Mouse (Mus musculus) myocyte (in vitro differentiated cells): ENCODE results near the gene Nxpe4. TPM values are rescaled to one million over a fixed set of nuclear protein-coding genes. Genes with fewer than 3 reads are reported as not detected.
A peak's percentile ranks its signal among the peaks of the same experiment; 100 is the strongest.

Source experiments
- H3K27me3 ChIP-seq: one replicate; pipeline ENCODE4 v1.6.1; 2011; ENCODE audit not compliant: control insufficient read depth, insufficient read depth, insufficient read length
- H3K36me3 ChIP-seq: one replicate; pipeline ENCODE4 v1.6.1; 2011; ENCODE audit not compliant: control insufficient read depth, insufficient read depth
- H3K4me2 ChIP-seq: one replicate; pipeline ENCODE4 v1.6.1; 2011; ENCODE audit warnings: low read depth, control low read depth
- H3K4me3 ChIP-seq: one replicate; pipeline ENCODE4 v1.5.1; 2011; ENCODE audit warnings: mild to moderate bottlenecking, control low read depth, moderate library complexity
- H3K79me2 ChIP-seq: one replicate; pipeline ENCODE4 v1.6.1; 2011; ENCODE audit not compliant: control insufficient read depth, insufficient read depth
- H3ac ChIP-seq: one replicate; pipeline ENCODE4 v1.6.1; 2011; ENCODE audit not compliant: control insufficient read depth, insufficient read length
- CEBPB ChIP-seq: IDR thresholded peaks from 2 replicates; pipeline ENCODE4 v1.6.1; 2011; ENCODE audit warnings: mild to moderate bottlenecking, moderate library complexity; ENCODE audit not compliant: poor library complexity, insufficient read depth, severe bottlenecking
- E2F4 ChIP-seq: IDR thresholded peaks from one replicate; pipeline ENCODE4 v1.6.1; 2011; ENCODE audit warnings: mild to moderate bottlenecking, control low read depth, moderate library complexity; ENCODE audit not compliant: insufficient read depth
- MAX ChIP-seq: IDR thresholded peaks from one replicate; pipeline ENCODE4 v1.6.1; 2011; ENCODE audit warnings: low read depth, mild to moderate bottlenecking, control low read depth
- MYOD1 ChIP-seq, 3 experiments: IDR thresholded peaks; one replicate each; pipeline ENCODE4 v1.6.1; 2011; ENCODE audit warnings: control low read depth in 2 of 3, low read depth in 2 of 3, mild to moderate bottlenecking in 2 of 3, moderate library complexity in 1 of 3; ENCODE audit not compliant: insufficient read length in 2 of 3, control insufficient read depth in 1 of 3
- MYOG ChIP-seq, 3 experiments: IDR thresholded peaks; one replicate each; pipeline ENCODE4 v1.6.1; 2011; ENCODE audit warnings: control low read depth in 2 of 3, low read depth in 2 of 3, mild to moderate bottlenecking in 2 of 3; ENCODE audit not compliant: insufficient read length in 2 of 3, control insufficient read depth in 1 of 3, insufficient read depth in 1 of 3
- POLR2A ChIP-seq: IDR thresholded peaks from one replicate; pipeline ENCODE4 v1.6.1; 2011; ENCODE audit warnings: low read depth, mild to moderate bottlenecking, control low read depth, moderate library complexity; ENCODE audit not compliant: insufficient read length
- POLR2AphosphoS2 ChIP-seq: IDR thresholded peaks from one replicate; pipeline ENCODE4 v1.6.1; 2011; ENCODE audit warnings: low read depth, control low read depth; ENCODE audit not compliant: insufficient read length
- REST ChIP-seq: IDR thresholded peaks from one replicate; pipeline ENCODE4 v1.6.1; 2011; ENCODE audit warnings: mild to moderate bottlenecking, control low read depth, moderate library complexity; ENCODE audit not compliant: insufficient read depth, insufficient read length
- SRF ChIP-seq: IDR thresholded peaks from one replicate; pipeline ENCODE4 v1.6.1; 2011; ENCODE audit warnings: low read depth; ENCODE audit not compliant: control insufficient read depth, insufficient read length
- TCF12 ChIP-seq: IDR thresholded peaks from one replicate; pipeline ENCODE4 v1.6.1; 2011; ENCODE audit warnings: mild to moderate bottlenecking, control low read depth; ENCODE audit not compliant: poor library complexity, insufficient read depth, severe bottlenecking
- TCF3 ChIP-seq: IDR thresholded peaks from one replicate; pipeline ENCODE4 v1.6.1; 2011; ENCODE audit warnings: low read depth, control low read depth; ENCODE audit not compliant: insufficient read length
- USF1 ChIP-seq: IDR thresholded peaks from one replicate; pipeline ENCODE4 v1.6.1; 2011; ENCODE audit warnings: low read depth, mild to moderate bottlenecking, control low read depth, moderate library complexity
- polyA plus RNA-seq: library from polyadenylated mRNA; unstranded; fragments of >200 nt; fragmentation: generic; extraction: Trizol; gene quantifications from one replicate; pipeline ENCODE4 v1.2.1, GENCODE M21; 2012; ENCODE audit warnings: missing spikeins

The Nxpe4 gene
- 0.10 TPM for polyA plus RNA-seq

DNA sequence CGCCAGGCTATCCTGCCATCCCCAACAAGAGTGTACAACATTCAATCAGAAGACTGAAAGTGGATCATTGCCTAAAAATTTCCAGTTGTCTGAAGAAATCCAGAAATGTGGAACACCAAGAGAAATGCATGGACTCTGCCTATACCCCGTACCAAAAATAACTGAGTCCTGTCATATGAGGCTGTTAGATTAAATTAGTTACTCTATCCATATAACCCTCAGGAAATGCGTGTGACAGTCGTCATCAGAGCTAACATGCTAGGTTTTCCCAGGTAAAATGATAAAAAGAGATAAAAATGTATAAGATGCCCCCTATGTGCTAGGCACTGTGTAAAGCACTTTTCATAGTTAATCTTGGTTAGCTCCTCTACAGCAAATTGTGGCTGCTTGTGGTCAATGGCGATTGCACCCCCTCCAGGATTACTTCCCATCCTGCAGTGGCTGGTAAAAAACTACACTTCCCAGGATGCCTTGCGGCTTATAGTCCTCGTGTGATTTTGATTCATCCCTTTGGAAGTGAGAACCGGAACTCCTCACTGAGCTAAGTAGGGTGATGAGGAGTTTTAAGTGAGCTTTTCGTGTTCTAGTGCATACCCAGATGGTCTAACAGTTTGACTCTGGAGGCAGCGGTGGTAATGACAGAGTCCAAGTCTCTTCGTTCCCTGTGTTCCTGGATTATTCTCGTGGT, at the start of gene Nxpe4:
Nxpe4 (plus strand) TSS at position 519 of the 688 bp plus-strand sequence.
- no peaks in the 10 kb centered on the region for H3K79me2 ChIP-seq
- H3K36me3 ChIP-seq, result no peaks in the 10 kb centered on the region
- H3ac ChIP-seq, result no peak within 1 kb of the TSS
- no peaks in the 10 kb centered on the region for H3K27me3 ChIP-seq
- peak within 1 kb of the TSS; percentile 15 for H3K4me3 ChIP-seq
- peak within 1 kb of the TSS; percentile 63 for H3K4me2 ChIP-seq
- TF ChIP-seq USF1 (no peak), REST (no peak), TCF12 (no peak), TCF3 (no peak), POLR2A (no peak)

DNA sequence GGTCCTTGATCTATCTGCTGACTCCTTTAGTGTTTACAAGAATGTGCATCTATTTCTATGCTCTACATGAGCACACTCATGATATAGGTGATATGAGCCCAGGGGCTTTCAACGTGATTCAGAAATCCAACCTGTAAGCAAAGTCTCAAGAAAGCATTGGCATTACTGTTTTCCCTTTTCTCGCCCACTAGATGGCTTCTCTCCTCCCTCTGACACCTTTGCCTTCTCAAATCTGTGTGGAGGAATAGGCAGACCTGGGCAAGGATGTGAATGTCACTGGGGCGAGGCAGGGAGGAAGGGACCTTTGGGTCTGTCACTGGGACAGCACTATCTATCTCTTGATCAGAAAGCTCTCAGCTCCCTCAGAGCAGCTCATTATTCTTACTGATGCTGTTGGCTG, 35.0 kb upstream of the Nxpe4 start:
- Histone ChIP-seq H3ac (no peak overlapping the region), H3K4me2 (no peak overlapping the region), H3K36me3 (no peaks in the 10 kb centered on the region), H3K79me2 (no peaks in the 10 kb centered on the region), H3K27me3 (no peaks in the 10 kb centered on the region), H3K4me3 (no peak overlapping the region)
- TF ChIP-seq MYOG (IDR thresholded peaks at IDR 0.05; ENCODE audit: control insufficient read depth in 1 of 3, insufficient read depth in 1 of 3, insufficient read length in 2 of 3, low read depth in 2 of 3) (no peak), TCF12 (no peak)

DNA sequence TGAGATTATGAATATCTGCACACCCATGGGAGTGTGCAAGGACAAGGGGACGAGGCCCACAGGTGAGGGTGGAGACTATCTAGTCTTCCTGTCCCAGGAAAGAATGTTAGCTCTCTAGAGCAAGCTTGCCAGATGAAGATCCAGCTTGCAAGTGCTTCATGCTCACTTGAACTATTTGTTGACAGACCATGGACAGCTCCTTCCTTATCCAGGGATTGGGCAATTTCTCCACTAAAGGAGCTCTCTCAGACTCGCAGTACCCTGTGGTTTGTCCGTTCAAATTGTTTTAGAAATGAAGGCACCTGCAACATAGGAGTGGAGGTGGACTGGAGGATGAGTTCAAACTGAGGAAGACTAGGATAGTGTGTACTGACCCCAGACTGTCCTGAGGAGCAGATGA, 24.3 kb upstream of the Nxpe4 start:
- Histone ChIP-seq H3ac (no peak overlapping the region), H3K27me3 (no peaks in the 10 kb centered on the region), H3K4me3 (no peak overlapping the region), H3K36me3 (no peaks in the 10 kb centered on the region), H3K4me2 (no peak overlapping the region), H3K79me2 (no peaks in the 10 kb centered on the region)
- no peak for TF ChIP-seq POLR2A
- peak; percentile 43; the same call in 1 of the 2 replicates for TF ChIP-seq CEBPB
- no peak for TF ChIP-seq MAX
- TF ChIP-seq POLR2AphosphoS2, result no peak
- peak; percentile 25 for TF ChIP-seq REST

DNA sequence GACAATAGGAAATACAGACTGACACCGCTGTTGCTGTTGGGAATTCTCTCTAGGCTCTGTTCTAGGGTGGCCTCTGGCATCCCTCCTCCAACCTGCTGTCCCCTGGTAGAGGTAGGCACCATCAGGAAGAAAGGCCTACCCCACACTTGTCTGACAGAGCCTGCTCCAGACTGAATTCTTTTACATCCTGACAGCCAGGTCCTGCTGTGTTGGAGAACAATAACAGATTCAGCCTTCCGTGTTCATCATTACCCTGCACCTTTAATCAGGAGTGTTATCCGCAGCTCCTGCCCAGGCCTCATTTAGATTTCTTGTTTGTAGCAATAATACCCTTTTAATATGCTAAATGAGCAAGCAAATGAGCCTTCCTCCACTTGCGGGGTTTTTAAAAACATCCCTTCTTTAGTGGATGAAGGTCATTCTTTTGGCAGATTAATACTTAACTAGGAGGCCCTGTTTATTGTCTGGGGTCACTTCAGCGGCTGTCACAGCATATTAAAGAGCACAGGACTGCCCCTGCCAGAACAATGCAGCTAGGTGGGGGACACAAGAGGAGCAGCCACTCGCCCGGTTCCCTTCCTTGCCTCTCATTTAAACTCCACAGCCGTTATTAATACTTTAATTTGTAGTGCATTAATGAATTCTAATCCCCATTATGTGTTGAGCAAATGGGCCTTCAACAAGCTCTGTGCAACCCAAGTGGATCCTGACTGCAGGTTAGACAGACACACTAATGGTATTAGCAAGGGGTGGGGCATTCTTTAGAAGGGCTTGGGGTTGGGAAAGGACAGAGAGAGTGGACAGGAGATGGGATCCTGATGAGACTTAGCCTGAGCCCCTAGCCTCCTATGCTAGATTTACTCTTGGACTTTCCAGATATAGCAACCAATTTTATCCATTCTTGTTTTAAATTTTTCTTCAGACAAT, 21.1 kb upstream of the Nxpe4 start:
- TF ChIP-seq MYOD1 (IDR thresholded peaks at IDR 0.05; ENCODE audit: control insufficient read depth in 1 of 3, insufficient read length in 2 of 3, low read depth in 2 of 3) (no peak), TCF12 (no peak), REST (no peak), USF1 (no peak), POLR2A (no peak), SRF (no peak), TCF3 (no peak), MAX (no peak), CEBPB (no peak), MYOG (IDR thresholded peaks at IDR 0.05; ENCODE audit: control insufficient read depth in 1 of 3, insufficient read depth in 1 of 3, insufficient read length in 2 of 3, low read depth in 2 of 3) (no peak), POLR2AphosphoS2 (no peak), E2F4 (no peak)

DNA sequence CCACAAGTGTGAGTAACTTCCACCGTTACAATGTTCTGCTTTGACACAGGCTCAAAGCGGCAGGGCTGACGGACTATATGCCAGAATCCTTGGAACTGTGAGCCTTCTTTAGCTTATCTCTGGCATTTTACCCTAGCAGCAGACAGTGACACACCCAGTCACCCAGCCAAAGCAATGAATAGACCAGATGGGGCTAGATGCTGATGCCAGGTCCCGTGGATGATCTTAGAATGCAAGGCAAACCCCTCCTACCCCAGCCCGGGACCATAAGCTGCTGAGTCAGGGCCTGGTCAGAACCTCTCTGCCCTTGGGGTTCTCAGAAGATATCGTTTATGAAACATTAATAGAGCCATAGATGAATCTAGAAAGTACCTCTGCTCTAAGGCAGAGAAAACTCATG, 19.2 kb upstream of the Nxpe4 start:
- Histone ChIP-seq H3K27me3 (no peaks in the 10 kb centered on the region), H3K79me2 (no peaks in the 10 kb centered on the region), H3ac (no peak overlapping the region)

More for the DNA sequence above, 21.1 kb upstream of the Nxpe4 start:
- Histone ChIP-seq H3K4me3 (no peak overlapping the region), H3K4me2 (no peak overlapping the region), H3K27me3 (no peaks in the 10 kb centered on the region), H3ac (no peak overlapping the region), H3K36me3 (no peaks in the 10 kb centered on the region), H3K79me2 (no peaks in the 10 kb centered on the region)

More for the DNA sequence above, 19.2 kb upstream of the Nxpe4 start:
- H3K4me2 ChIP-seq, result no peak overlapping the region
- no peak for TF ChIP-seq MYOG (IDR thresholded peaks at IDR 0.05; ENCODE audit: control insufficient read depth in 1 of 3, insufficient read depth in 1 of 3, insufficient read length in 2 of 3, low read depth in 2 of 3)
- no peak for TF ChIP-seq POLR2AphosphoS2
- TF ChIP-seq MAX, result no peak
- no peak for TF ChIP-seq CEBPB
- TF ChIP-seq POLR2A, result no peak
- no peak for TF ChIP-seq TCF3
- TF ChIP-seq E2F4, result no peak
- TF ChIP-seq MYOD1 (IDR thresholded peaks at IDR 0.05; ENCODE audit: control insufficient read depth in 1 of 3, insufficient read length in 2 of 3, low read depth in 2 of 3), result no peak
- TF ChIP-seq SRF, result no peak
- TF ChIP-seq REST, result no peak
- TF ChIP-seq USF1, result no peak
- H3K4me3 ChIP-seq, result no peak overlapping the region
- no peaks in the 10 kb centered on the region for H3K36me3 ChIP-seq
